Mouse (Mus musculus) CD4-positive, CD25-positive, alpha-beta regulatory T cell, adult 4 months (primary cell): ENCODE data around the gene 6330403K07Rik. TPM values are rescaled to one million over a fixed set of nuclear protein-coding genes. Genes with fewer than 3 reads are reported as not detected.

Source experiments
- ATAC-seq: one replicate; pipeline ENCODE4 v1.8.0; 2017
- polyA plus RNA-seq, 2 experiments: library from polyadenylated mRNA; unstranded; fragments of 100-300 nt; shearing (Covaris generic); gene quantifications; one replicate each; pipeline ENCODE4 v1.2.1; 2017

Gene 6330403K07Rik
- polyA plus RNA-seq = 10 to 100 TPM in 1 of 2 experiments, 1 to 10 TPM in 1; 9.6 to 10.8 TPM

- peak; percentile 56 for ATAC-seq
These were observed at the start of gene 6330403K07Rik for GRCm38 (mm10) chr11:71033163-71033761. 6330403K07Rik (minus strand) TSS chr11:71033513.

- no peak for ATAC-seq
These were observed 43.0 kb upstream of the 6330403K07Rik start for GRCm38 (mm10) chr11:71076342-71076741.

- ATAC-seq = no peak
These were observed 19.2 kb upstream of the 6330403K07Rik start for GRCm38 (mm10) chr11:71052554-71052953.

GRCm38 (mm10) chr11:71039526-71040298 is 6.4 kb upstream of the 6330403K07Rik start:
- ATAC-seq = no peak

GRCm38 (mm10) chr11:71032491-71033162 is 686 bp downstream of the 6330403K07Rik start:
- no peak for ATAC-seq

- no peak for ATAC-seq
These were observed 1.2 kb downstream of the 6330403K07Rik start for GRCm38 (mm10) chr11:71032070-71032469.

- no peak for ATAC-seq
These were observed 3.8 kb downstream of the 6330403K07Rik start for GRCm38 (mm10) chr11:71029403-71030118.

- no peak for ATAC-seq
These were observed 5.0 kb downstream of the 6330403K07Rik start for GRCm38 (mm10) chr11:71028280-71028679.

GRCm38 (mm10) chr11:71019201-71020068 is 13.9 kb downstream of the 6330403K07Rik start, which contains the start of the genes Mis12 and Derl2:
Mis12 (plus strand) TSS chr11:71019611.
Derl2 (minus strand) TSS chr11:71019841.
- ATAC-seq = peak; percentile 95

- no peak for ATAC-seq
These were observed 14.7 kb downstream of the 6330403K07Rik start for GRCm38 (mm10) chr11:71018416-71019200.

- ATAC-seq = no peak
These were observed 16.3 kb downstream of the 6330403K07Rik start for GRCm38 (mm10) chr11:71017051-71017450.

- ATAC-seq = no peak
These were observed 20.6 kb downstream of the 6330403K07Rik start for GRCm38 (mm10) chr11:71012743-71013142.

GRCm38 (mm10) chr11:71008321-71008720 is 25.0 kb downstream of the 6330403K07Rik start:
- no peak for ATAC-seq

- ATAC-seq = no peak
These were observed 25.5 kb downstream of the 6330403K07Rik start for GRCm38 (mm10) chr11:71007831-71008230.

- ATAC-seq = no peak
These were observed 26.3 kb downstream of the 6330403K07Rik start for GRCm38 (mm10) chr11:71007026-71007425.

- no peak for ATAC-seq
These were observed 28.3 kb downstream of the 6330403K07Rik start for GRCm38 (mm10) chr11:71005046-71005445.

GRCm38 (mm10) chr11:71004316-71004773 is 29.0 kb downstream of the 6330403K07Rik start, which contains the start of gene Dhx33:
Dhx33 (minus strand) TSS chr11:71004437.
- ATAC-seq = peak; percentile 96

GRCm38 (mm10) chr11:71003611-71004315 is 29.6 kb downstream of the 6330403K07Rik start:
- peak; percentile 24 for ATAC-seq

- ATAC-seq = no peak
These were observed 32.1 kb downstream of the 6330403K07Rik start for GRCm38 (mm10) chr11:71001167-71001566.
